Mouse (Mus musculus) liver, embryonic 15.5 days (tissue): ENCODE results near the gene Gmfg. TPM values are rescaled to one million over a fixed set of nuclear protein-coding genes. Genes with fewer than 3 reads are reported as not detected.

Experiments used
- ATAC-seq: fragments of 200-750 bp; cut with Nextera tagmentation; 2 replicates; pipeline ENCODE4 v1.8.0; 2017; ENCODE audit warnings: moderate number of reproducible peaks, mild to moderate bottlenecking, moderate library complexity; ENCODE audit not compliant: insufficient read depth
- H3K27ac ChIP-seq: fragments of 300-500 bp; sonication (generic); replicated peaks from 2 replicates; pipeline ENCODE4 v1.5.1; 2015; ENCODE audit warnings: mild to moderate bottlenecking, inconsistent platforms
- H3K27me3 ChIP-seq: fragments of 300-500 bp; sonication (generic); 2 replicates; pipeline ENCODE4 v1.6.1; 2015; ENCODE audit warnings: mild to moderate bottlenecking, inconsistent platforms
- H3K36me3 ChIP-seq: fragments of 300-500 bp; sonication (generic); replicated peaks from 2 replicates; pipeline ENCODE4 v1.6.1; 2015; ENCODE audit warnings: moderate library complexity, mild to moderate bottlenecking, inconsistent platforms
- H3K4me1 ChIP-seq: fragments of 300-500 bp; sonication (generic); replicated peaks from 2 replicates; pipeline ENCODE4 v1.6.1; 2015; ENCODE audit warnings: inconsistent platforms
- H3K4me2 ChIP-seq: fragments of 300-500 bp; sonication (generic); 2 replicates; pipeline ENCODE4 v1.6.1; 2015; ENCODE audit warnings: moderate library complexity, mild to moderate bottlenecking, inconsistent platforms
- H3K4me3 ChIP-seq: fragments of 300-500 bp; sonication (generic); replicated peaks from 2 replicates; pipeline ENCODE4 v1.5.1; 2015; ENCODE audit warnings: mild to moderate bottlenecking, inconsistent platforms
- H3K9ac ChIP-seq: fragments of 300-500 bp; sonication (generic); 2 replicates; pipeline ENCODE4 v1.6.1; 2015; ENCODE audit warnings: moderate library complexity, mild to moderate bottlenecking, inconsistent platforms
- H3K9me3 ChIP-seq: fragments of 300-500 bp; sonication (generic); replicated peaks from 2 replicates; pipeline ENCODE4 v1.6.1; 2016; ENCODE audit warnings: inconsistent platforms
- WGBS: fragments of 180-500 bp; shearing (Covaris S2); methylation state at CpG from one replicate; pipeline ENCODE4 v1.1.7; 2015; ENCODE audit warnings: mixed read lengths; ENCODE audit not compliant: insufficient replicate concordance; 5-methylcytosine and 5-hydroxymethylcytosine counted together
- polyA plus RNA-seq: library from polyadenylated mRNA; unstranded; fragments of >200 nt; fragmentation: Nextera tagmentation; extraction: Ambion mirVana; gene quantifications from 2 replicates; pipeline ENCODE4 v1.2.1, GENCODE M21; 2015

The Gmfg gene
- polyA plus RNA-seq, 1 experiment from 2014 or later = 35.6 TPM

- H3K4me1 ChIP-seq = peaks cover 2% of the 10 kb centered on the region; the same call in 1 of the 2 replicates
- no peaks in the 10 kb centered on the region for H3K9me3 ChIP-seq
- peaks cover 16% of the 10 kb centered on the region for H3K27me3 ChIP-seq
- 8% methylated on average over 16 of the region's 16 CpGs for WGBS
- no peak overlapping the region for H3K27ac ChIP-seq
- H3K4me2 ChIP-seq = peak overlapping the region; percentile 23; the same call in 1 of the 2 replicates
- ATAC-seq = no peak
- H3K9ac ChIP-seq = no peak overlapping the region
- no peaks in the 10 kb centered on the region for H3K36me3 ChIP-seq
- H3K4me3 ChIP-seq = no peak overlapping the region
Observed at GRCm38 (mm10) chr7:28488030-28488491, 50.8 kb downstream of the Gmfg start.

GRCm38 (mm10) chr7:28490410-28490809 lies 53.2 kb downstream of the Gmfg start:
- Histone ChIP-seq H3K27me3 (peaks cover 16% of the 10 kb centered on the region), H3K9ac (no peak overlapping the region), H3K27ac (no peak overlapping the region), H3K4me3 (no peak overlapping the region), H3K4me1 (peaks cover 2% of the 10 kb centered on the region; the same call in 1 of the 2 replicates), H3K9me3 (no peaks in the 10 kb centered on the region), H3K36me3 (no peaks in the 10 kb centered on the region), H3K4me2 (peak overlapping the region; percentile 35; the same call in 1 of the 2 replicates)
- 6% methylated on average over 10 of the region's 10 CpGs for WGBS
- ATAC-seq = 0 out of 2 replicates have a peak, but pooled peaks have one; percentile 31

- Histone ChIP-seq H3K4me3 (no peak overlapping the region), H3K27me3 (peaks cover 16% of the 10 kb centered on the region), H3K4me1 (peaks cover 2% of the 10 kb centered on the region; the same call in 1 of the 2 replicates), H3K27ac (no peak overlapping the region), H3K9ac (no peak overlapping the region), H3K9me3 (no peaks in the 10 kb centered on the region), H3K36me3 (no peaks in the 10 kb centered on the region), H3K4me2 (peak overlapping the region; percentile 35; the same call in 1 of the 2 replicates)
- WGBS = 32% methylated on average over 14 of the region's 14 CpGs
- ATAC-seq = no peak
Observed at GRCm38 (mm10) chr7:28490903-28491302, 53.7 kb downstream of the Gmfg start.

GRCm38 (mm10) chr7:28492310-28492709 lies 55.1 kb downstream of the Gmfg start:
- WGBS = 69% methylated on average over 8 of the region's 8 CpGs
- Histone ChIP-seq H3K27ac (no peak overlapping the region), H3K4me3 (no peak overlapping the region), H3K9ac (no peak overlapping the region), H3K27me3 (peaks cover 14% of the 10 kb centered on the region), H3K36me3 (no peaks in the 10 kb centered on the region), H3K4me2 (no peak overlapping the region), H3K9me3 (no peaks in the 10 kb centered on the region), H3K4me1 (peaks cover 2% of the 10 kb centered on the region; the same call in 1 of the 2 replicates)
- ATAC-seq = no peak

- no peak for ATAC-seq
Observed at GRCm38 (mm10) chr7:28495426-28495825, 58.2 kb downstream of the Gmfg start.

More at GRCm38 (mm10) chr7:28495426-28495825, 58.2 kb downstream of the Gmfg start:
- no peak overlapping the region for H3K4me2 ChIP-seq
- no peaks in the 10 kb centered on the region for H3K9me3 ChIP-seq
- H3K27ac ChIP-seq = no peak overlapping the region
- WGBS = 60% methylated on average over 11 of the region's 11 CpGs
- no peaks in the 10 kb centered on the region for H3K36me3 ChIP-seq
- no peaks in the 10 kb centered on the region; the same call in 1 of the 2 replicates for H3K4me1 ChIP-seq
- no peak overlapping the region for H3K9ac ChIP-seq
- H3K27me3 ChIP-seq = no peaks in the 10 kb centered on the region
- H3K4me3 ChIP-seq = no peak overlapping the region

Other genes with a start within 250 kb of the Gmfg start
- 0.52 and 0.75 TPM in 2 replicates for gene Eid2, start 169.6 kb upstream of the Gmfg start, polyA plus RNA-seq
- gene Eid2b, start 159.7 kb upstream of the Gmfg start, polyA plus RNA-seq = 1.7 and 1.8 TPM in 2 replicates
- 0.07 TPM in 1 of 2 replicates, not detected in the other for gene Selenov, start 146.3 kb upstream of the Gmfg start, polyA plus RNA-seq
- not detected in 2 replicates for gene Dll3, start 135.2 kb upstream of the Gmfg start, polyA plus RNA-seq
- gene Timm50, start 125.4 kb upstream of the Gmfg start, polyA plus RNA-seq = 78.3 and 85.2 TPM in 2 replicates
- gene Supt5, start 98.7 kb upstream of the Gmfg start, polyA plus RNA-seq = 29.9 and 35.3 TPM in 2 replicates
- gene Rps16, start 86.8 kb upstream of the Gmfg start, polyA plus RNA-seq = 540 and 619 TPM in 2 replicates
- 4.5 and 5.1 TPM in 2 replicates for gene Plekhg2, start 64.8 kb upstream of the Gmfg start, polyA plus RNA-seq
- 8.3 and 8.8 TPM in 2 replicates for gene Zfp36, start 57.2 kb upstream of the Gmfg start, polyA plus RNA-seq
- 23.9 and 25.6 TPM in 2 replicates for gene Med29, start 44.7 kb upstream of the Gmfg start, polyA plus RNA-seq
- 24.6 and 26.2 TPM in 2 replicates for gene Paf1, start 44.5 kb upstream of the Gmfg start, polyA plus RNA-seq
- gene Lrfn1, start 14.5 kb downstream of the Gmfg start, polyA plus RNA-seq = 0.09 and 0.20 TPM in 2 replicates
- gene Ifnl2, start 73.0 kb downstream of the Gmfg start, polyA plus RNA-seq = not detected in 2 replicates
- gene Ifnl3, start 85.4 kb downstream of the Gmfg start, polyA plus RNA-seq = not detected in 2 replicates
- gene Sycn, start 103.4 kb downstream of the Gmfg start, polyA plus RNA-seq = 0.68 TPM in 1 of 2 replicates, not detected in the other
- gene Nccrp1, start 109.8 kb downstream of the Gmfg start, polyA plus RNA-seq = not detected in 2 replicates
- gene Samd4b, start 160.7 kb downstream of the Gmfg start, polyA plus RNA-seq = 5.6 and 6.6 TPM in 2 replicates
- 17.9 and 19.2 TPM in 2 replicates for gene Pak4, start 160.7 kb downstream of the Gmfg start, polyA plus RNA-seq
- not detected in 2 replicates for gene Acp7, start 193.9 kb downstream of the Gmfg start, polyA plus RNA-seq